Mouse (Mus musculus): Measurements from ENCODE around the gene Rhox2h.
"Not testable (repeated sequence)": the region's sequence is repeated elsewhere in the genome, so short reads cannot be mapped to it uniquely, and the experiment has no call there.

Gene Rhox2h

GRCm38 (mm10) chrX:37673177-37673576, at the start of gene Rhox2h:
TSS of gene Rhox2h (minus strand) at chrX:37673277.
- DNase-seq (ENCODE audit: low read depth, low spot score) = not testable (repeated sequence)

- no peak for DNase-seq (ENCODE audit: low read depth, low spot score)
Measured at GRCm38 (mm10) chrX:37701821-37702387, 28.8 kb upstream of the Rhox2h start.

GRCm38 (mm10) chrX:37692261-37692660, 19.2 kb upstream of the Rhox2h start:
- no peak for DNase-seq (ENCODE audit: low read depth, low spot score)

GRCm38 (mm10) chrX:37683031-37683715, 10.1 kb upstream of the Rhox2h start:
- DNase-seq (ENCODE audit: low read depth, low spot score) = no peak

- not testable (repeated sequence) for DNase-seq (ENCODE audit: low read depth, low spot score)
Measured at GRCm38 (mm10) chrX:37668664-37669063, 4.4 kb downstream of the Rhox2h start, which contains the start of gene Rhox3h. TSS of gene Rhox3h (minus strand) at chrX:37668764.

GRCm38 (mm10) chrX:37651227-37651626, 21.9 kb downstream of the Rhox2h start, which contains the start of gene Rhox4g:
TSS of gene Rhox4g (minus strand) at chrX:37651327.
- DNase-seq (ENCODE audit: low read depth, low spot score) = not testable (repeated sequence)

GRCm38 (mm10) chrX:37643370-37643769, 29.7 kb downstream of the Rhox2h start, which contains the start of gene Rhox2g:
TSS of gene Rhox2g (minus strand) at chrX:37643470.
- DNase-seq (ENCODE audit: low read depth, low spot score) = not testable (repeated sequence)

GRCm38 (mm10) chrX:37628512-37628911, 44.6 kb downstream of the Rhox2h start, which contains the start of gene Rhox3g:
TSS of gene Rhox3g (minus strand) at chrX:37628612.
- DNase-seq (ENCODE audit: low read depth, low spot score) = not testable (repeated sequence)
